Mouse (Mus musculus): ENCODE measurements around the gene Ksr2. TPM values are rescaled to one million over a fixed set of nuclear protein-coding genes. Genes with fewer than 3 reads are reported as not detected.

Gene Ksr2
- polyA plus RNA-seq, 1 experiment = 0.30 TPM

- Histone ChIP-seq H3K4me1 (ENCODE audit: control insufficient read depth, insufficient read depth, insufficient read length) (no peaks in the 10 kb centered on the region), H3K27me3 (ENCODE audit: control insufficient read depth, insufficient read depth, low read length) (no peaks in the 10 kb centered on the region), H3K36me3 (ENCODE audit: control insufficient read depth, insufficient read depth, low read length) (no peaks in the 10 kb centered on the region), H3K27ac (ENCODE audit: insufficient read depth, low read length) (no peak overlapping the region), H3K4me3 (ENCODE audit: extremely low read depth, insufficient read depth, insufficient read length) (no peak overlapping the region)
- TF ChIP-seq CTCF (IDR thresholded peaks at IDR 0.05; ENCODE audit: extremely low read depth, insufficient read depth, insufficient read length, insufficient replicate concordance) (no peak), POLR2A (IDR thresholded peaks at IDR 0.05; ENCODE audit: low read depth, low read length) (no peak)
- DNase-seq (ENCODE audit: low read depth in 1 of 2, low spot score in 2 of 2) = no peak
- WGBS = 63% methylated on average over 7 of the region's 7 CpGs
Observed at GRCm38 (mm10) chr5:117820445-117820844, 406.6 kb downstream of the Ksr2 start.

DNA sequence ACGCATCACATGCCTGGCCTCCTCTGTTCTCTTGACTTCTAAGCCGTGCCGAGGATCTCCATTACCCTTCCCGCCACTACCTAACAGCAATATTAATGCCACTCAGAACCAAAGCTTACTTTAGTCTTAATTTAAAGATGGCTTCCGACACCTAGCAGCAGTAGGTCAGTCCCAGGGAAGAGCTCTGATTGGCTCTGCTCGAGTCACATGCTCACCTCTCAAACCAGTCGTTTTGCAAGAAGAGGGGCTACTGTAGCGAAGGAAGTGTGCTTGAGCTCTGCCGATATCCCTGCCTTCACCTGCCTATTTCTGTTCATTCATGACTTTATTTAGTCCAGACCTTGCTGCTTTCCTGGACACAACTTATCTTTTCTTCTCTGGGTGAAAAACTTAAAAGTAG, 410.0 kb downstream of the Ksr2 start:
- WGBS = 91% methylated on average over 9 of the region's 9 CpGs
- H3K4me3 ChIP-seq (ENCODE audit: extremely low read depth, insufficient read depth, insufficient read length) = no peak overlapping the region
- no peak for TF ChIP-seq CTCF (IDR thresholded peaks at IDR 0.05; ENCODE audit: extremely low read depth, insufficient read depth, insufficient read length, insufficient replicate concordance)
- TF ChIP-seq POLR2A (IDR thresholded peaks at IDR 0.05; ENCODE audit: low read depth, low read length) = no peak
- no peaks in the 10 kb centered on the region for H3K27me3 ChIP-seq (ENCODE audit: control insufficient read depth, insufficient read depth, low read length)
- no peak overlapping the region for H3K27ac ChIP-seq (ENCODE audit: insufficient read depth, low read length)
- H3K4me1 ChIP-seq (ENCODE audit: control insufficient read depth, insufficient read depth, insufficient read length) = no peaks in the 10 kb centered on the region
- DNase-seq (ENCODE audit: low read depth in 1 of 2, low spot score in 2 of 2) = no peak
- no peaks in the 10 kb centered on the region for H3K36me3 ChIP-seq (ENCODE audit: control insufficient read depth, insufficient read depth, low read length)

- H3K36me3 ChIP-seq (ENCODE audit: control insufficient read depth, insufficient read depth, low read length) = no peaks in the 10 kb centered on the region
- H3K27ac ChIP-seq (ENCODE audit: insufficient read depth, low read length) = no peak overlapping the region
- TF ChIP-seq CTCF (IDR thresholded peaks at IDR 0.05; ENCODE audit: extremely low read depth, insufficient read depth, insufficient read length, insufficient replicate concordance) (no peak), POLR2A (IDR thresholded peaks at IDR 0.05; ENCODE audit: low read depth, low read length) (no peak)
- H3K4me1 ChIP-seq (ENCODE audit: control insufficient read depth, insufficient read depth, insufficient read length) = no peaks in the 10 kb centered on the region
- DNase-seq (ENCODE audit: low read depth in 1 of 2, low spot score in 2 of 2) = no peak
- WGBS = 71% methylated on average over 5 of the region's 5 CpGs
- H3K4me3 ChIP-seq (ENCODE audit: extremely low read depth, insufficient read depth, insufficient read length) = no peak overlapping the region
- no peaks in the 10 kb centered on the region for H3K27me3 ChIP-seq (ENCODE audit: control insufficient read depth, insufficient read depth, low read length)
Observed at GRCm38 (mm10) chr5:117824486-117824885, 410.7 kb downstream of the Ksr2 start.

Other genes with a start within 250 kb of the Ksr2 start
- gene Pebp1, start 126.4 kb upstream of the Ksr2 start, polyA plus RNA-seq (2012; rRNA removed) = 191 and 308 TPM in 2 replicates
- 10.9 and 11.0 TPM in 2 replicates for gene Vsig10, start 94.9 kb upstream of the Ksr2 start, polyA plus RNA-seq (2012; rRNA removed)
- 43.4 and 56.1 TPM in 2 replicates for gene Wsb2, start 56.7 kb upstream of the Ksr2 start, polyA plus RNA-seq (2012; rRNA removed)
- 15.7 and 18.7 TPM in 2 replicates for gene Rfc5, start 25.0 kb upstream of the Ksr2 start, polyA plus RNA-seq (2012; rRNA removed)

Measured in spleen, adult 2 months (tissue).